Mouse (Mus musculus) mouse trophoblast stem cell (cell line): ENCODE measurements at regions not wholly inside any gene's neighbourhood (a gene's known extent, or its start where the extent isn't known, plus 50 kb on each side); places are given as distances from the start of the nearest gene placed in this dataset.

ENCODE experiments used
- in situ Hi-C, 2 experiments: fragments of 300-500 bp; cut with MseI, MboI; formaldehyde crosslinking; loops; 2 replicates in 1 of 2; 3 replicates in 1 of 2; pipeline ENCODE4 v1.15.1; 2025

- in situ Hi-C loops: loop anchor here in 1 of 2 experiments (25.0 kb wide), 1 partner anchor 204 kb away; no protein-coding TSS in a partner anchor
These were observed 225.9 kb upstream of the Gvin1 start for GRCm38 (mm10) chr7:106440900-106441506.
